Mouse (Mus musculus) adrenal gland, postnatal 4 days (tissue): ENCODE measurements around the gene Enc1. TPM values are rescaled to one million over a fixed set of nuclear protein-coding genes. Genes with fewer than 3 reads are reported as not detected.
A peak's percentile ranks its signal among the peaks of the same experiment; 100 is the strongest.

Experiments
- DNase-seq, 2 experiments: peaks; one replicate each; pipeline ENCODE4 v3.0.0; 2021 to 2022; ENCODE audit warnings: low spot score in 2 of 2, mixed read lengths in 2 of 2
- total RNA-seq, 2 experiments: library from RNA; stranded (reverse); gene quantifications; 2 replicates each; pipeline ENCODE4 v1.2.3; 2021

Enc1 gene
- total RNA-seq, 2 experiments from 2014 or later: 12.8 to 12.9 TPM

- no peak for DNase-seq
These were observed 46.1 kb downstream of the Enc1 start for GRCm38 (mm10) chr13:97287046-97287445.

GRCm38 (mm10) chr13:97290747-97291146, 49.8 kb downstream of the Enc1 start:
- DNase-seq: no peak

- no peak for DNase-seq
These were observed 50.4 kb downstream of the Enc1 start for GRCm38 (mm10) chr13:97291354-97291753.

- no peak for DNase-seq
These were observed 51.1 kb downstream of the Enc1 start for GRCm38 (mm10) chr13:97292026-97292425.

GRCm38 (mm10) chr13:97292451-97293245, 51.7 kb downstream of the Enc1 start:
- no peak for DNase-seq

- peak in 1 of 2 experiments; percentile 12 for DNase-seq
These were observed 54.4 kb downstream of the Enc1 start for GRCm38 (mm10) chr13:97295101-97295852.

- no peak for DNase-seq
These were observed 54.9 kb downstream of the Enc1 start for GRCm38 (mm10) chr13:97295853-97296219.

- DNase-seq: no peak
These were observed 55.4 kb downstream of the Enc1 start for GRCm38 (mm10) chr13:97296281-97296680.

GRCm38 (mm10) chr13:97296757-97297156, 55.9 kb downstream of the Enc1 start:
- no peak for DNase-seq

- DNase-seq: no peak
These were observed 56.6 kb downstream of the Enc1 start for GRCm38 (mm10) chr13:97297418-97298050.

GRCm38 (mm10) chr13:97298896-97299295, 58.0 kb downstream of the Enc1 start:
- no peak for DNase-seq

- DNase-seq: no peak
These were observed 59.3 kb downstream of the Enc1 start for GRCm38 (mm10) chr13:97299877-97300873.

Other genes starting within 250 kb of the Enc1 start
- gene 1700029F12Rik, start 206.7 kb upstream of the Enc1 start, total RNA-seq: under 1 TPM in 1 of 2 experiments, not detected in 1; 0.36 TPM
- 10 to 100 TPM in 1 of 2 experiments, 1 to 10 TPM in 1; 10.0 to 10.4 TPM for gene Fam169a, start 173.8 kb upstream of the Enc1 start, total RNA-seq
- gene Gm6169, start 141.9 kb upstream of the Enc1 start, total RNA-seq: 10 to 100 TPM in 1 of 2 experiments, 1 to 10 TPM in 1; 2.1 to 26.4 TPM
- gene Gfm2, start 103.2 kb upstream of the Enc1 start, total RNA-seq: 10 to 100 TPM; 30.9 to 33.9 TPM
- 100 to 1,000 TPM; 104 to 107 TPM for gene Nsa2, start 103.2 kb upstream of the Enc1 start, total RNA-seq
- 10 to 100 TPM; 30.8 to 38.7 TPM for gene Hexb, start 42.7 kb upstream of the Enc1 start, total RNA-seq